Mouse (Mus musculus): ENCODE data around the gene Sytl3. TPM values are rescaled to one million over a fixed set of nuclear protein-coding genes. Genes with fewer than 3 reads are reported as not detected.
"Not testable (repeated sequence)": the region's sequence is repeated elsewhere in the genome, so short reads cannot be mapped to it uniquely, and the experiment has no call there.

Sytl3 gene
- polyA plus RNA-seq, 1 experiment from 2014 or later = 1.1 TPM

DNA sequence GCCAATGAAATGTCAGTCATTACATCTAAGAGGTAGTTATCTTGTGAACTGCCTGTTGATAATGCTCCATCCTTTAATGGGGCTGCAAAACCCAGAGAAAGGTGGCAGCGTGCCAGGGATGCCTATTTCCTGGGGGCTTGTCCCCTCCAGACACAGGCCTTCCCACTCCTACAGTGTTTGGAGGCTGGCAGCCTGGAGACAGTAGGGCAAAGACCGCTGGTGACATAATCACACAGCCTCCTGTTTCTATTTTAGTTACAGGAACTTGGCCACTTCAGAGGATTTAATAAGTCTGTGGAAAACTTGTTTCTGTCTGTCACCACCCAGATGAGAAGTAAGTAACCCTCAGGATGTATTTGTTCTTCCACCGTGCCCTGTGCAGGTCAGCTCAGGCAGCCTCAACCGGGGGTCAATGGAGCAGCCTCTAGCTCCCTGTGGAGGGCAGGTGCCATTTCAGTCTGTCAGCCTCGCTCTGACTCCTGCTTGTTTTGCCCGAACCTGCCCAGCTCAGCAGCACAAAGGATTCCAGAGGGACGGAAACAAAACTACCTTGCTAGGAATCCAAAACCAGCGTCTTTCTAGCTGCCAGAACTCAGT lies 43.8 kb downstream of the Sytl3 start:
- not testable (repeated sequence) for H3K9me3 ChIP-seq; H3K27me3 ChIP-seq; H3K4me2 ChIP-seq; H3K27ac ChIP-seq; H3K4me3 ChIP-seq; H3K36me3 ChIP-seq; H3K9ac ChIP-seq; ATAC-seq (ENCODE audit: borderline replicate concordance, extremely low read depth, low FRiP score, low TSS enrichment); H3K4me1 ChIP-seq
- 25% methylated on average over 3 of the region's 8 CpGs for WGBS

DNA sequence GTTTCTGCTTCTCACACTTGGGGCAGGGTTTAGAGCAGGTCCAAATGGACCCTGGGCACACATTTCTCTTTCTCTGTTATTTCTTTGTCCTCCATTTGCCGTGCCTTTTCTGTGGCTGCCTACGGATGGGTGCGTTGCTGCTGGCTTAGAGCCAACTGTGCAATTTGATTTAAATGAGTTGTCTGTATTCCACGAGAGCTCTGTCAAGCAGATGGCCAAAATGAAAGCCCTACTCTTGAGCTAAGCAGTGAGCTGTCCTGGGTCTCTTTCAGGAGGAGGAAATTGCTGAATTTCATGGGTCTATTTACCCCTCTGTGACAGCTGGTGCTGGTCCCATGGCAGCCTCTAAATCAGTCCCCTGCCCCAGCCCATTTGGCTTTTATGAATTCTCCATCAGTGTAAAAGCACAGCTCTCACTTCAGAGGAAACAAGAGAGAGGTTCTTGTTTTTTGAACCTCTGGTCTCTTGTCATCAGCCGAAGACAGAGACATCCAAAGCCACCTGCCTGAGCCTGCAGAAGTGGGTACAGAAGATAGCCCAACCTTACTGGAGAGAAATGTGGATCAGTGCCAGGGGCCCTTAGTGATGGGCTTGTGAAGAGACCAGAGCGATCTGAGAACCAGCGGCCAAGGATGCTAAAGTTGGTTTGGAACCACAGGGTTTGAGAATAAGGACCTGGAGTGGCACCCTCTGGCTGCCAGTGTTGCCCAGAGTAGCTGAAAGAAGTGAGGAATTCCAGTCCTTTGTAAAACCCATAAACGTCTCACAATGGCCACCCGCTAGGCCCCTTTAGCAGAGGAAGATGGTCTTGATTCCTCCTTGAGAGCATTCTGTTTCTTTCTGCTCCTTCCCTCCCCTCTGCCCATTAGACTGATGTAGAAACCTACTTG lies 44.7 kb downstream of the Sytl3 start:
- not testable (repeated sequence) for H3K9ac ChIP-seq, H3K4me3 ChIP-seq, H3K4me1 ChIP-seq, H3K9me3 ChIP-seq, H3K27ac ChIP-seq, H3K36me3 ChIP-seq, H3K4me2 ChIP-seq, H3K27me3 ChIP-seq
- 53% methylated on average over 8 of the region's 9 CpGs for WGBS
- ATAC-seq (ENCODE audit: borderline replicate concordance, extremely low read depth, low FRiP score, low TSS enrichment) = 0 out of 2 replicates have a peak, but pooled peaks have one; percentile 16

DNA sequence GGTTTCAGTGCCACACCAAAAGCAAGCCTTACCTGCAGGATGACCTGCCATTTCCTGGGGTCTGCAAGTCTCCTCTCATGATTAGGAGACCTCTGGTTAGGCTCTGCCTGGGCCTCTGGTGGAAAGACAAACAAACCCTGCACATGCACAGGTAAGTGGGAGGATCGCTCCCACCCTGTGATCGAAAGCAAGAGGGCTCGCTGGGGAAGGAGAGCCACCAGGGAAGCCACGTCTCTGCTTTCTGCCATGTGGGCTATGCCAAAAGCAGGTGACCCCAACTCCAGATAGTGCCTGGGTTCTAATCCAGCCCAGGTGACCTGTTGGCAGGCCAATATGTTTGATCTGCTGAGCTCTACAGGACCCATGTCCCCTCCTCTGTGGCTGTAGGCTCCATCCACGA lies 47.6 kb downstream of the Sytl3 start:
- H3K4me1 ChIP-seq; ATAC-seq (ENCODE audit: borderline replicate concordance, extremely low read depth, low FRiP score, low TSS enrichment); H3K27ac ChIP-seq; H3K9ac ChIP-seq; H3K4me3 ChIP-seq; H3K36me3 ChIP-seq; H3K4me2 ChIP-seq; H3K27me3 ChIP-seq; H3K9me3 ChIP-seq: not testable (repeated sequence)
- 78% methylated on average over 5 of the region's 5 CpGs for WGBS

DNA sequence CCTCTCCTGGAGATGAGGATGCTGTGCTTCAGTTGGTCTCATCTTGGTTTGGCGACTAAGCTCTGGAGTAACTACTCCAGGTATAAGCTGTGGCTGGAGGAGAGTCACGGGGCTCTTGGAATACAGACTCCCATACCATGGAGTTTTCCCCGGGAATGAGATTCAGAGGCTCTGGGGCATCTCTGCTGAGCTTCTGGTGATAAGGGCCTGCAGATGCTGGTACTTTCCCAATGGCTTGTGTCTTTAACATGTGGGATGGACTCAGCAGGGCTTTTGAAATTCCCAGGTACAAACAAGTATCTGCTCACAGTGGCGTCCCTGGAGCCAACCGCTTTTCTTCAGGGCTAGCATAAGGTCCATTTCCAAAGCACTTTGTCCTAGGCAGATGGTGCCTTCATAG lies 48.5 kb downstream of the Sytl3 start:
- H3K4me3 ChIP-seq; H3K27me3 ChIP-seq; H3K4me1 ChIP-seq; H3K4me2 ChIP-seq; H3K36me3 ChIP-seq; H3K9me3 ChIP-seq; H3K27ac ChIP-seq; ATAC-seq (ENCODE audit: borderline replicate concordance, extremely low read depth, low FRiP score, low TSS enrichment); H3K9ac ChIP-seq: not testable (repeated sequence)
- WGBS = 81% methylated on average over 5 of the region's 5 CpGs

DNA sequence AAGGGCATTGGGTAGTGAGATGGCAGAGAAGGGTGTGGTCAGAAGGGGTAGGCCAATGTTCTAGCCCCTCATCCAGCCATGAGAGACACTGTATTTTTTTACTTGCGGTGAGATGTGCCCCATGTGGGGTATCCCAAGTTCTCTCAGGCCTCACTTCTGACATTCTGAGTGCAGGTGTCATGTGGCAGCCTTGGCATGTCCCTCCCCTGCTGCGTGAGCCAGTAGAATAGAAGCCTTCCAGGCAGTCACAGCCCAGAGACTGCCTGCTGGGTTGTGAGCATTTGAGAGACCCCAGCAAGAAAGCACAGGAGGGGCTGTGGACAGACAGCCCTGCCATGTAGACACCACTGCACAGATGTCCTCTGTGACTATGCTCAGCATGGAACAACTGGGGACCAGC lies 49.3 kb downstream of the Sytl3 start:
- H3K9ac ChIP-seq; H3K4me3 ChIP-seq; H3K4me1 ChIP-seq; H3K4me2 ChIP-seq; H3K27ac ChIP-seq; ATAC-seq (ENCODE audit: borderline replicate concordance, extremely low read depth, low FRiP score, low TSS enrichment); H3K27me3 ChIP-seq; H3K9me3 ChIP-seq; H3K36me3 ChIP-seq: not testable (repeated sequence)
- WGBS = 60% methylated on average over 2 of the region's 2 CpGs

DNA sequence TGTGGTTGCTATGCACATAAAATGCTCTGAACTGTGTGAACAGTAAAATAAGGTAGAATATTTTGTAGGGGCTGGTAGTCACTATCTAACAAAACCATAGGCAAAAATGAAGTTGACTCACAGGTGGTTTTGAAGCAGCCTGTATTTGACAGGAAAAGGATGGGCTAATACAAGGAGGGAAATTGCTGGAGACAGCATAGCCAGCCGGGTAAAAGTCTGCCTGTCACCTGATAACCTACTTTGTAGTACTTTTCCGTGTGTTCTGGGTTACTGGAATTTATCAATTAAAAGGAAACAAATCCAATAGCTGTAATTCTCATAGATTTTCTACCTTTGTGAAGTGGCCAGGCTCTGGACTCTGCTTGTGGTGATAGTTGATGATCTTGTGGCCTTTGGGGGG lies 54.6 kb downstream of the Sytl3 start:
- not testable (repeated sequence) for H3K36me3 ChIP-seq; H3K27me3 ChIP-seq; H3K4me1 ChIP-seq; H3K4me2 ChIP-seq; H3K4me3 ChIP-seq; ATAC-seq (ENCODE audit: borderline replicate concordance, extremely low read depth, low FRiP score, low TSS enrichment); H3K9ac ChIP-seq; H3K27ac ChIP-seq; H3K9me3 ChIP-seq
- WGBS = 61% methylated on average over 2 of the region's 2 CpGs

DNA sequence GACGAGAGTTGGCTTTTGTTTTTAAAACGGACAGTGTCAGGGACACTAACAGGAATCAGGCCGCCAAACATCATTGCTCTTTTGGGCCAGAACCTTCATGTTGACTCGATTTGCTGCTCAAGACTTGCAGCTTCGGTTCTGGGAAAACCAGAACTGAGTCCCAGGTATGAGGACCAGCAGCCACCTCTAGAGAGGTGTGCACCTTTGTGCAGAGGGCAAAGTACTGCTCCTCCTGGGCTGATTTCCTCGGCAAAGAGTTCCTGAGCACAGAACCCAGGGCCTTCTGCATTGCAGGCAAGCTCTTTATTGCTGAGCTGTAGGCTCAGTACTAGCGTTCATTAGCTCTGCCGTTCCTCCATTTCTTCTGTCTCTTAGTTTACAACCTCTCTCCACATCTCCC lies 55.1 kb downstream of the Sytl3 start:
- WGBS = 70% methylated on average over 8 of the region's 8 CpGs
- ATAC-seq (ENCODE audit: borderline replicate concordance, extremely low read depth, low FRiP score, low TSS enrichment) = not testable (repeated sequence)

DNA sequence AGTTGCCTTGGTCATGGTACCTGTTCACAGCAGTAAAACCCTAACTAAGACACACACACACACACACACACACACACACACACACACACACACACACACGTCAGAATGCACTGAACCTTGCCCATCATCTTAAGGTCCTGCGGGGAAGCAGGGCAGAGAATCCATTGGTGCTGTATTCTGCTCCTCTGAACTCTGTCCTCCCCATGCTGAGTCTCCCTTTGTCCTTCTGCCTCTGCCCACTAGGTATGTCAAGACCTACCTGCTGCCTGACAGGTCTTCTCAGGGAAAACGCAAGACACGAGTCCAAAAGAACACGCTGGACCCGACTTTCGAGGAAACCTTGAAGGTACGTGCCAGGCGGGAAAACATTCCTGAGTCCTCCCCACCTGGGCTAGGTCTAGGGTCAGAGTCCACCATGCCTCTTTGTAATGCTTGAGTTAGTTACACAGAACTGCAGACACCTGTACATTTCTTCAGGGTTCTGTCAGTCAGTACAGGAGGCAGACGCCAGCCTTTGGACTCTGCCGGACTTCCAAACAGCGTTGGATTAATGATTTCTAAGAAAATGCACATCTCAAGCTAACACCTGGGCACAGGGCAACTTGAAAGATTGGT lies 69.2 kb downstream of the Sytl3 start:
- Histone ChIP-seq H3K4me2 (no peak overlapping the region), H3K9ac (no peak overlapping the region), H3K4me3 (no peak overlapping the region), H3K27ac (no peak overlapping the region), H3K4me1 (no peaks in the 10 kb centered on the region; the same call in 1 of the 2 replicates), H3K9me3 (no peaks in the 10 kb centered on the region), H3K27me3 (no peaks in the 10 kb centered on the region), H3K36me3 (no peaks in the 10 kb centered on the region)
- ATAC-seq (ENCODE audit: borderline replicate concordance, extremely low read depth, low FRiP score, low TSS enrichment) = no peak
- WGBS = 85% methylated on average over 12 of the region's 12 CpGs

More for the DNA sequence above, 55.1 kb downstream of the Sytl3 start:
- H3K4me3 ChIP-seq, H3K9ac ChIP-seq, H3K27ac ChIP-seq, H3K4me1 ChIP-seq, H3K9me3 ChIP-seq, H3K4me2 ChIP-seq, H3K36me3 ChIP-seq, H3K27me3 ChIP-seq: not testable (repeated sequence)

DNA sequence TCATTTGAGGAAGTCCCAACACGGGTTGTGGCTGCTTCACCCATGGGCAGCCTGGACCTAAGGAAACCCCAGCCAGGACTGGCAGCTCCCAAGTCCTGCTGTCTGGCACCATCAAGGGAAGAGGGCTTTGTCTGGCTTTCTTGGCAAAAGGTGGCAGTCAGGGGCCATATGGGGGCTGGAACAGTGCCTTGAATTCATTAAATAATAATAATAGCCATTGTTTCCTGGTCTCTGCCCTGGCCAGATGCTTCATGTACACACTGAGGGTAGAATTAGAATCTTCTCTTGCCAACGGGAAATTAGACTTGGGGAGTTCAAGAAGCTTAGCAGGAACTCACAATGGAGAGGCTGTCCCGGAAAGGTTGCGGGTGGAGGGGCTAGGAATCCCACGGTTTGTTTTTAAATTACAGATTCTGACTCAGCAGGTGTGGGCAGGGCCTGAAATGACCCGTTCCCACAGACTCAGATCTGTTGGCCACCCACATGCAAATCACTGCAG lies 70.4 kb downstream of the Sytl3 start:
- H3K27ac ChIP-seq = no peak overlapping the region
- ATAC-seq (ENCODE audit: borderline replicate concordance, extremely low read depth, low FRiP score, low TSS enrichment) = 0 out of 2 replicates have a peak, but pooled peaks have one; percentile 42

DNA sequence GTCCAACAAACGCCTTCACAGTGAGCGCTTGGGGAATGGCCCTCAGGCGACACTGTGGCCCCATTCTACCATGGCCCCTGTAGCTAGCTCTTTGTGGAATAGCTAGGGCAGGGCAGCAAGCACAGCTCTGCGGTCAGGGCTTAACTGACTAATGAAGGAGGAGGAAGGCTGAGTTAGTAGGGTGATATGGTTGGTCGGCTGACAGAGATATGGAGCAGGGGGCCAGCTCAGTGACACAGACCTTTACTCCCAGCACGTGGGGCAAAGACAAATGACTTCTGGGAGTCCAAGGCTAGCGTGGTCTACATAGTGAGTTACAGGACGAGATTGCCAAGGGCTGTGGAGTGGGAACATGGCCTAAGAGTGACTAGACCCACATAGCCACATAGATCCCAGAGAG lies 72.2 kb downstream of the Sytl3 start:
- no peak for ATAC-seq (ENCODE audit: borderline replicate concordance, extremely low read depth, low FRiP score, low TSS enrichment)

More for the DNA sequence above, 70.4 kb downstream of the Sytl3 start:
- no peaks in the 10 kb centered on the region for H3K9me3 ChIP-seq
- no peaks in the 10 kb centered on the region; the same call in 1 of the 2 replicates for H3K4me1 ChIP-seq
- H3K4me3 ChIP-seq = no peak overlapping the region
- H3K27me3 ChIP-seq = no peaks in the 10 kb centered on the region
- WGBS = 20% methylated on average over 6 of the region's 6 CpGs
- no peaks in the 10 kb centered on the region for H3K36me3 ChIP-seq
- no peak overlapping the region for H3K9ac ChIP-seq
- H3K4me2 ChIP-seq = no peak overlapping the region

DNA sequence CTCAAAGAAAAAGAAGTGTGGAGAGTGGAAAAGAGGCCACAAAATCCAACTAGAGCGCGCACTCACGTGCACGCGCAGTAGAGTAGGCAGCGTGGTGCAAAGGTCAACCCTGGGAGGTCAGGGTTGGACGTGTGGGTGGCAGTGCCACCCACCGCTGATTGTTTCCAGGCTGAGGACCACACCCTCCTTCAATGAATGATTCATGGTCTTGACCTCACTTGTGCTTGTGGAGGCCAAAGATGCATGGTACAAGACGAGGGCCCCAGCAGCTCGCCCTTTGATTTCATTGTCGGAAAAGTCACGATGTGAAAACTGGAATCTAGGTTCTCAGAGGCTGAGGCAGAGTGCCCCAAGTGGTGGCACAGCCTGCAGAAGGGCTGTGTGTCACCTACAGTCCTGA lies 72.7 kb downstream of the Sytl3 start:
- 84% methylated on average over 12 of the region's 12 CpGs for WGBS
- no peak overlapping the region for H3K9ac ChIP-seq
- no peak for ATAC-seq (ENCODE audit: borderline replicate concordance, extremely low read depth, low FRiP score, low TSS enrichment)
- H3K4me3 ChIP-seq = no peak overlapping the region
- no peaks in the 10 kb centered on the region for H3K9me3 ChIP-seq
- H3K36me3 ChIP-seq = no peaks in the 10 kb centered on the region
- H3K4me2 ChIP-seq = no peak overlapping the region
- H3K27ac ChIP-seq = no peak overlapping the region
- H3K27me3 ChIP-seq = no peaks in the 10 kb centered on the region
- H3K4me1 ChIP-seq = peaks cover 1% of the 10 kb centered on the region; the same call in 1 of the 2 replicates

More for the DNA sequence above, 72.2 kb downstream of the Sytl3 start:
- WGBS = 76% methylated on average over 8 of the region's 8 CpGs
- Histone ChIP-seq H3K4me1 (no peaks in the 10 kb centered on the region; the same call in 1 of the 2 replicates), H3K4me3 (no peak overlapping the region), H3K9me3 (no peaks in the 10 kb centered on the region), H3K27ac (no peak overlapping the region), H3K4me2 (no peak overlapping the region), H3K36me3 (no peaks in the 10 kb centered on the region), H3K27me3 (no peaks in the 10 kb centered on the region), H3K9ac (no peak overlapping the region)

DNA sequence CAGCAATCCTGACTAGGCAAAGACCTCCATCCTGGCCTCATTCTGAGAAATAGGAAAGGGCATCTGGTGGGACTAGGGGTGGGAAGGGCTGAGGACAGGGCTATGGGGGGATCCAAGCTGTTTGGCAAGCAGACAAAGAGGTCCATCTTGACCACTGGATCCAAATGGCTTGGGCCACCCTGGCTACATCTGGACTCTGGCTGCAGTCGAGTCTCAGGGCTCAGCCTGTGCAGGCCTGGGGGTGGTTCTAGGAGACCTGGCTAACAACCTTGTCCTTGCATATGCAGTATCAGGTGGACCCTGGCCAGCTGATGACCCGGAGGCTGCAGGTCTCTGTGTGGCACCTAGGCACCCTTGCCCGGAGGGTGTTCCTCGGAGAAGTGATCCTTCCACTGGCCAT lies 73.8 kb downstream of the Sytl3 start:
- Histone ChIP-seq H3K4me2 (no peak overlapping the region), H3K9ac (no peak overlapping the region), H3K27me3 (no peaks in the 10 kb centered on the region), H3K4me1 (peaks cover 4% of the 10 kb centered on the region; the same call in 1 of the 2 replicates), H3K9me3 (no peaks in the 10 kb centered on the region), H3K27ac (no peak overlapping the region), H3K36me3 (no peaks in the 10 kb centered on the region), H3K4me3 (no peak overlapping the region)
- no peak for ATAC-seq (ENCODE audit: borderline replicate concordance, extremely low read depth, low FRiP score, low TSS enrichment)
- 95% methylated on average over 4 of the region's 4 CpGs for WGBS
